Comparison of ENCODE assay signal across 29 mouse cellular contexts in the genomic region with DNA sequence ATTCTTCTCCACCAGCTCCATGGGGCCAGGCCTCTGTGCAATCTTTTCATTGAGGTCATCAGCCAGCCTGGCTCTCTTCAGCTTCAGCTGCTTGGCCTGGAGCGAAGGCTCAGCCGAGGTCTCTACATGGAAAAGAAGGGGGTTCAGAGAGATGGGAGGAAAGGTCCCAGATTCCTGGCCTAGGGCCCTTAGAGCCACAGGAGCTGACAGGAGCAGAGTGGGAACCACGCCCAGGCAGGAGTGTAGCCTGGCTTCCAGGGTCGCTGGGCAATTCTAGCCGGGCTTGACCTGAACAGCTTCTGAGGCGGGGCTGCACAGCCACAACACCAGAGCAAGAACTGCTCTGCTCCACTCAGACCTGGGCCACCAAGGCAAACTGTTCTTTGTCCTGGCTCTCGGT. TPM values are rescaled to one million over a fixed set of nuclear protein-coding genes. Genes with fewer than 3 reads are reported as not detected.
A peak's percentile ranks its signal among the peaks of the same experiment; 100 is the strongest.
DNase-seq lines count a peak whose midpoint lies in the region; ATAC-seq and TF ChIP-seq lines count a peak whose summit lies in the region.
"Had no signal": no experiment of that assay in that cellular context is flagged by ENCODE, and none has a peak within 500 bp of the region (broad histone marks: within the 10 kb centered on the region; RNA-seq: fewer than 3 reads in every experiment).

No protein-coding gene starts in this region.

- intact Hi-C loops in gastrocnemius, postnatal 36 days (cut with DNase I) = no loop called here
- intact Hi-C loops in gastrocnemius, postnatal 14 days (cut with DNase I; ENCODE audit: low total_unique reads) = no loop called here

- H3K36me3 ChIP-seq in megakaryocyte, embryonic 14.5 days (replicated peaks; ENCODE audit: low read length) = peaks cover 96% of the 10 kb centered on the region
- peaks cover 49% of the 10 kb centered on the region for H3K36me3 ChIP-seq in macrophage (ENCODE audit: inconsistent target)

- H3K79me2 ChIP-seq in macrophage (ENCODE audit: inconsistent target) = peaks cover 30% of the 10 kb centered on the region

- 83% methylated on average over 6 of the region's 7 CpGs for WGBS in macrophage (ENCODE audit: missing documents)

- no peak for ATAC-seq in megakaryocyte, adult 5-6 weeks (ENCODE audit: poor library complexity, severe bottlenecking)
- ATAC-seq in megakaryocyte progenitor cell, adult 5-6 weeks (replicated peaks; ENCODE audit: poor library complexity) = no peak
- ATAC-seq: CD4-positive, CD25-positive, alpha-beta regulatory T cell, adult 4 months; forebrain, embryonic 16.5 days; hindbrain, embryonic 16.5 days had no signal

- no peaks in the 10 kb centered on the region for H3K27me3 ChIP-seq in megakaryocyte, embryonic 14.5 days (replicated peaks)
- H3K27me3 ChIP-seq: embryonic facial prominence, embryonic 12.5 days; heart, embryonic 13.5 days; kidney, embryonic 15.5 days; neural tube, embryonic 15.5 days had no signal

- no peak for TF ChIP-seq CTCF in bone marrow macrophage, adult 2 months (IDR thresholded peaks at IDR 0.05; ENCODE audit: low read depth, low read length)

- DNase-seq in gastrocnemius, postnatal 36 days = peak; percentile 5 to 19
- no peak for DNase-seq in gastrocnemius, postnatal 14 days
- DNase-seq: adrenal gland, postnatal 25 days; cerebellum, adult 2 months; cerebellum, postnatal 14 days; heart, postnatal 14 days; kidney, adult 18-20 months; kidney, postnatal 25 days; left cerebral cortex, postnatal 4 days; lung, embryonic 14.5 days; lung, postnatal 14 days; midbrain, embryonic 14.5 days; retina, postnatal 1 day; right cerebral cortex, postnatal 14 days; thymus, adult 2 months had no signal

- peak overlapping the region; percentile 42 for H3K4me3 ChIP-seq in megakaryocyte, embryonic 14.5 days (replicated peaks)
- H3K4me3 ChIP-seq in bone marrow macrophage, adult 2 months (ENCODE audit: insufficient read depth, low read length) = no peak overlapping the region
- no peak overlapping the region for H3K4me3 ChIP-seq in macrophage (ENCODE audit: inconsistent target)
- H3K4me3 ChIP-seq: embryonic facial prominence, embryonic 12.5 days; heart, embryonic 13.5 days; hindbrain, embryonic 10.5 days; kidney, embryonic 15.5 days; neural tube, embryonic 15.5 days had no signal

- no peak for TF ChIP-seq POLR2A in bone marrow macrophage, adult 2 months (IDR thresholded peaks at IDR 0.05; ENCODE audit: borderline replicate concordance, low read depth, low read length)

- peak overlapping the region; percentile 43 for H3K27ac ChIP-seq in bone marrow macrophage, adult 2 months (ENCODE audit: insufficient read depth, low read depth, low read length)
- H3K27ac ChIP-seq in macrophage = peak overlapping the region; percentile 65
- H3K27ac ChIP-seq: embryonic facial prominence, embryonic 12.5 days; heart, embryonic 13.5 days; hindbrain, embryonic 10.5 days; kidney, embryonic 15.5 days; neural tube, embryonic 15.5 days; stomach, postnatal 0 days had no signal

- peaks cover 89% of the 10 kb centered on the region for H3K4me1 ChIP-seq in megakaryocyte, embryonic 14.5 days
- peaks cover 40% of the 10 kb centered on the region for H3K4me1 ChIP-seq in bone marrow macrophage, adult 2 months (ENCODE audit: control insufficient read depth, insufficient read depth, low read length)
- H3K4me1 ChIP-seq: embryonic facial prominence, embryonic 12.5 days had no signal

- H3K9me3 ChIP-seq in megakaryocyte, embryonic 14.5 days = no peaks in the 10 kb centered on the region
- H3K9me3 ChIP-seq: embryonic facial prominence, embryonic 12.5 days; heart, embryonic 13.5 days; hindbrain, embryonic 10.5 days; kidney, embryonic 15.5 days; neural tube, embryonic 15.5 days had no signal

RNA-seq across cellular contexts. Expression of gene Sgsm3, which starts 44.9 kb away (rescaled TPM):
- total RNA-seq in gastrocnemius, postnatal 36 days (2021) = 10 to 100 TPM; 11.8 to 17.8 TPM
- 10 to 100 TPM in 1 of 2 experiments, 1 to 10 TPM in 1; 9.0 to 10.2 TPM for total RNA-seq in gastrocnemius, postnatal 14 days (2021)
- 4.3 and 8.5 TPM in 2 replicates for polyA plus RNA-seq in megakaryocyte, embryonic 14.5 days (2012; ENCODE audit: insufficient read depth, low replicate concordance)
- 3.4 and 5.9 TPM in 2 replicates for total RNA-seq in megakaryocyte, adult 5-6 weeks (2015)
- 20.0 and 20.7 TPM in 2 replicates for total RNA-seq in megakaryocyte, adult 5-6 weeks (2017)
- 9.8 and 13.2 TPM in 2 replicates for polyA plus RNA-seq in bone marrow macrophage, adult 2 months (2012; ENCODE audit: insufficient read depth, insufficient read length, missing spikeins)
- total RNA-seq in macrophage (2018; cell fraction: chromatin; rRNA removed) = 10 to 100 TPM in 22 of 26 experiments, 1 to 10 TPM in 4; 1.7 to 51.6 (median 21.5) TPM
- total RNA-seq in macrophage (2018; cell fraction: cytosol; rRNA removed) = 10 to 100 TPM in 3 of 26 experiments, 1 to 10 TPM in 23; 3.6 to 13.7 (median 7.7) TPM
- 10 to 100 TPM in 18 of 26 experiments, 1 to 10 TPM in 8; 4.5 to 30.6 (median 12.9) TPM for total RNA-seq in macrophage (2018; cell fraction: nucleus; rRNA removed)
- 7.2 to 11.6 TPM (median 10.3 TPM) in 3 replicates for polyA plus RNA-seq in macrophage (2018)
- 7.2 and 7.5 TPM in 2 replicates for total RNA-seq in megakaryocyte progenitor cell, adult 5-6 weeks (2015)
- 21.7 and 26.0 TPM in 2 replicates for total RNA-seq in megakaryocyte progenitor cell, adult 5-6 weeks (2017)
